Mouse (Mus musculus) hindbrain, postnatal 0 days (tissue): ENCODE measurements at regions not wholly inside any gene's neighbourhood (a gene's known extent, or its start where the extent isn't known, plus 50 kb on each side); places are given as distances from the start of the nearest gene placed in this dataset.

Experiments used
- ATAC-seq: fragments of 200-750 bp; cut with Nextera tagmentation; 2 replicates; pipeline ENCODE4 v1.8.0; 2017; ENCODE audit warnings: mild to moderate bottlenecking, moderate TSS enrichment, moderate library complexity
- DNase-seq: peaks from one replicate; pipeline ENCODE4 v3.0.0-alpha.2; 2015; ENCODE audit warnings: low spot score
- H3K27ac ChIP-seq: fragments of 300-500 bp; sonication (generic); 2 replicates; pipeline ENCODE4 v1.5.1; 2014; ENCODE audit warnings: mild to moderate bottlenecking
- H3K27me3 ChIP-seq: fragments of 300-500 bp; sonication (generic); 2 replicates; pipeline ENCODE4 v1.6.1; 2014; ENCODE audit warnings: low read length, mixed read lengths; ENCODE audit not compliant: insufficient read depth
- H3K36me3 ChIP-seq: fragments of 300-500 bp; sonication (generic); 2 replicates; pipeline ENCODE4 v1.6.1; 2014; ENCODE audit warnings: low read length, mixed read lengths; ENCODE audit not compliant: insufficient read depth
- H3K4me1 ChIP-seq: fragments of 300-500 bp; sonication (generic); 2 replicates; pipeline ENCODE4 v1.6.1; 2014; ENCODE audit warnings: antibody characterized with exemption, low read length, mixed read lengths; ENCODE audit not compliant: insufficient read depth
- H3K4me2 ChIP-seq: fragments of 300-500 bp; sonication (generic); 2 replicates; pipeline ENCODE4 v1.6.1; 2014; ENCODE audit warnings: low read depth, mild to moderate bottlenecking, low read length, moderate library complexity, mixed read lengths
- H3K4me3 ChIP-seq: fragments of 300-500 bp; sonication (generic); 2 replicates; pipeline ENCODE4 v1.5.1; 2014; ENCODE audit warnings: low read length
- H3K9ac ChIP-seq: fragments of 300-500 bp; sonication (generic); replicated peaks from 2 replicates; pipeline ENCODE4 v1.6.1; 2014; ENCODE audit warnings: mild to moderate bottlenecking, low read length, moderate library complexity, mixed read lengths
- H3K9me3 ChIP-seq: fragments of 300-500 bp; sonication (generic); 2 replicates; pipeline ENCODE4 v1.6.1; 2016; ENCODE audit warnings: low read length, mixed read lengths
- CTCF ChIP-seq: IDR thresholded peaks from 2 replicates; pipeline ENCODE4 v1.5.1; 2016; ENCODE audit warnings: antibody characterized with exemption, control low read depth, low read depth
- WGBS: fragments of 180-500 bp; shearing (Covaris S2); extraction: QIAGEN DNeasy Blood & Tissue Kit; methylation state at CpG from one replicate; pipeline ENCODE4 v1.1.7; 2014; 5-methylcytosine and 5-hydroxymethylcytosine counted together

DNA sequence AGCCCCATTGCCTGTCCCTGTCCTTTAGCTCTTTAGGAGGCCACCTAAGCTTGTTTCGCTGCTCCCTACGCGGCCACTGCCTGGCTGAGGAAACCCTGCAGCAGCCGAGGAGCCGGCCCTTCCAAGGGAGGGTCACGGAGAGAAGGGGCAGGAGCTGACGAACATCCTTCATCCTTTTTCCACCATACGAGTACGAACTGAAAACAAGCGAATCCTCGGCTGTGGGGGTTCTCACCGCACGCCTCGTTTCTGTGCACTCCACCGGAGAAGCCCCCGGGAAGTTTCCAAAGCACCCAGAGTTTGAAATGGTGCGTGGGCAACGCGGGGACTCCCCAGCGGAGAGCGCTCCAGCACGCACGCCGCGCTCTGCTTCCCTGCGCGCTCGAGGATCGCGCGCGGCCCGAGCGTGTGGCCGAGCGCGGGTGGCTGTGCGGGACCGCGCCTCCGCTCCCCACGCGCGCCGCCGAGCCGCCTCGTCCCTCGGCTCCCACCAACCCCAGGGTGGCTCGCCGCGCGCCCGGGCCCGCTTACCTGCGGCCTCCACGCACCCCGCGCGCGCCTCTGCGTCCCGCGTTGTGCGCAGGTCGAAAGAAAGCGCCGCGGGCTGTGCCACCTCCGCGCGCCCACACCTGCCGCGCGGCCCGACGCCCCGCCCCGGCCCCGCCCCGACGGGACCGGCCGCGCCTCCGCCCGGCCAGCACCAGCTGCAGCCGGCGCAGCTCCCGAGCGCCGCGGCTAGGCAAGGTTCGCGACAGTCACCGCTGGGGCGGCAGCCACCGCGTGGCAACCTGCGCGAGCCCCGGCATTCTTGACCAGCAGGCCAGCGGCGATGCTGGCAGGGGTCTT is 58.1 kb upstream of the Ifne start:
- peak overlapping the region; percentile 75 for H3K4me2 ChIP-seq
- TF ChIP-seq CTCF, result no peak; the same call in 1 of the 2 replicates
- DNase-seq (peak; percentile 86), ATAC-seq (peak; percentile 96)
- H3K9me3 ChIP-seq, result no peaks in the 10 kb centered on the region
- H3K4me3 ChIP-seq, result peak overlapping the region; percentile 64
- H3K36me3 ChIP-seq, result no peaks in the 10 kb centered on the region
- H3K9ac ChIP-seq, result peak overlapping the region; percentile 68
- no peaks in the 10 kb centered on the region for H3K4me1 ChIP-seq
- H3K27me3 ChIP-seq, result peaks cover 14% of the 10 kb centered on the region; the same call in 1 of the 2 replicates
- under 1% methylated on average over 83 of the region's 104 CpGs for WGBS
- peak overlapping the region; percentile 83 for H3K27ac ChIP-seq

GRCm38 (mm10) chr4:88936976-88937375 is 57.0 kb upstream of the Ifne start:
- Histone ChIP-seq H3K4me2 (no peak overlapping the region), H3K4me3 (no peak overlapping the region), H3K9me3 (no peaks in the 10 kb centered on the region), H3K4me1 (no peaks in the 10 kb centered on the region), H3K27ac (no peak overlapping the region), H3K36me3 (no peaks in the 10 kb centered on the region), H3K9ac (no peak overlapping the region), H3K27me3 (peaks cover 14% of the 10 kb centered on the region; the same call in 1 of the 2 replicates)
- TF ChIP-seq CTCF, result no peak
- no peak for ATAC-seq
- DNase-seq, result no peak
- WGBS, result 72% methylated on average over 6 of the region's 6 CpGs

DNA sequence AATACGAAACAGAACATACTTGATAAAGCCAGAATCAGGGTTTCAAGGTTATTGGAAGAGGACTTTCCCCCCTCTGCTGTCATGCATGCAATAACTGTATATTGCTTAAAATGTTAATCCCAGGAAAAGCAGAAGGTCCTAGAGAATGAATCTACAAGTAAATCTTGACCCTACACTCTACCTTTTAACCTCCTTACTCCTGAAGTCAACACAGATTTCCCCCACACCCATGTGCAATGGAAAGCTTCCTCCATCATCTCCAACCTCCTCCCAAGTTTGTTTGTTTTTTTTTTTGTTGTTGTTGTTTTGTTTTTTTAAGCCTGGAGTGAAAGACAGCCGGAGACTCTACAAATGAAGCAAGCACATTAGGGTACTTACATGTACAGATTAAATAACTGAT is 55.9 kb upstream of the Ifne start:
- Histone ChIP-seq H3K4me2 (no peak overlapping the region), H3K4me3 (no peak overlapping the region), H3K27me3 (peaks cover 14% of the 10 kb centered on the region; the same call in 1 of the 2 replicates), H3K27ac (no peak overlapping the region), H3K9me3 (no peaks in the 10 kb centered on the region), H3K9ac (no peak overlapping the region), H3K4me1 (no peaks in the 10 kb centered on the region), H3K36me3 (no peaks in the 10 kb centered on the region)
- ATAC-seq (no peak), DNase-seq (no peak)
- no peak for TF ChIP-seq CTCF
- whole genome bisulfite sequencing, result 82% methylated on average over 2 of the region's 2 CpGs

DNA sequence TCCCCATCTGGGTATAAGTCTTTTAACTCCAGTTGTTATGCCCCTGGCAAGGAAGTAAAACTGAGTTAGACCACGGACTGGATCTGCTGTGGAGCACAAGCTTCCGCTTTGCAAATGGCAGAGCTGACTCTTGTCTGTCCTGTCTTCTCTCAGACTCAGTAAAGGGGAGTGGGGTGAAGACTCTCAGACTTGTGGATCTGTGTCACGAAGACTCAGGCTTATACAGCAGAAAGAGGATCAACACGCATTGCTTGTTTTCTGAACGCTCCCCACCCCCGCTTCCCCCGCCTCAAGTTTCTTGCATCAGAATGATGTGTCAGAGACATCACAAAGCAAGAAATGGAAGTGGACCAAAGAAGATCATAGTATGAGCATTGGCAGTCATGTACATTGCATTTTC is 55.3 kb upstream of the Ifne start:
- Histone ChIP-seq H3K4me1 (no peaks in the 10 kb centered on the region), H3K36me3 (no peaks in the 10 kb centered on the region), H3K9ac (no peak overlapping the region), H3K27me3 (peaks cover 14% of the 10 kb centered on the region; the same call in 1 of the 2 replicates), H3K4me3 (no peak overlapping the region), H3K4me2 (no peak overlapping the region), H3K9me3 (no peaks in the 10 kb centered on the region), H3K27ac (no peak overlapping the region)
- ATAC-seq (no peak), DNase-seq (no peak)
- 72% methylated on average over 7 of the region's 7 CpGs for WGBS
- no peak for TF ChIP-seq CTCF

DNA sequence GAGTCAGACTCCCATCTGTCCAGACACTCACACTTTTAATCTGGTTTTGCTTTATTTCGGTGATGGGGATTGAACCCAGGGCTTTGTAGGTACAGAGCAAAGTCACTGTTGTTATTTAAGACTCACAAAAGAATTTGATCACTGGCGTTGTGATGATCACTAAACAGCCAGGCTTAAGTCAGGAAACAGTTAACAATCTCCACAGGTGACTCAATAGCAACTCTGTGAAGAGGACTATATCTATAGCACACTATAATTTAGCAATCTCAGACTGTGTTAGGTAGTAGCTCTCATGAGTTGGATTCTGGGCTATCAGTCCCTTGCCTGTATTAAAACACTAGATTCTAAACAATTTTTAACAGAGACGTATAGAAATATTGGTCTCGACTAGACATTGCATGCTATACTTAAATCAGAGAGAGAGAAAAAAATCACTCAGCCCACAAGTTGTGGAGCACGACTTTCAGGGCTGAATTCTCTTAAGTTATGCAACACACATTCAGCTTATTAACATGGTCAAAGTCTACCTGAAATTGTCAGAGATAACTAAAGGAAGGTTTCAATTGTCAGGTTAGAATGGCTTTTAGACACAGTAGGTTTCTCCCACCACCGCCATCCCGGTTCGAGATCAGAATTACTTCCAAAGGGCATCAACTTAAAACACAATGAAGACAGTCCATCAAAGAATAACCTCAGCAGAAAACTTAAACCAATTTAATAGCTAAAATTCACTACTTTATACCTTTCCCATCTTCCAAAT is 54.4 kb upstream of the Ifne start:
- H3K4me3 ChIP-seq, result no peak overlapping the region
- H3K36me3 ChIP-seq, result no peaks in the 10 kb centered on the region
- no peak for TF ChIP-seq CTCF
- no peaks in the 10 kb centered on the region for H3K9me3 ChIP-seq
- DNase-seq (no peak), ATAC-seq (no peak)
- no peak overlapping the region for H3K9ac ChIP-seq
- H3K4me1 ChIP-seq, result no peaks in the 10 kb centered on the region
- no peak overlapping the region for H3K4me2 ChIP-seq
- WGBS, result 82% methylated on average over 8 of the region's 8 CpGs
- H3K27me3 ChIP-seq, result peaks cover 14% of the 10 kb centered on the region; the same call in 1 of the 2 replicates
- no peak overlapping the region for H3K27ac ChIP-seq

GRCm38 (mm10) chr4:88931217-88931616 is 51.2 kb upstream of the Ifne start:
- DNase-seq, result no peak
- Histone ChIP-seq H3K4me2 (no peak overlapping the region), H3K4me1 (no peaks in the 10 kb centered on the region), H3K27ac (no peak overlapping the region), H3K9ac (no peak overlapping the region), H3K9me3 (no peaks in the 10 kb centered on the region), H3K4me3 (no peak overlapping the region), H3K36me3 (no peaks in the 10 kb centered on the region), H3K27me3 (peaks cover 10% of the 10 kb centered on the region; the same call in 1 of the 2 replicates)
- no peak for ATAC-seq
- WGBS, result 84% methylated on average over 9 of the region's 9 CpGs
- no peak for TF ChIP-seq CTCF
